Mouse (Mus musculus) midbrain, postnatal 0 days (tissue): ENCODE results near the gene Nrsn2. TPM values are rescaled to one million over a fixed set of nuclear protein-coding genes. Genes with fewer than 3 reads are reported as not detected.

Source experiments
- ATAC-seq: fragments of 200-750 bp; cut with Nextera tagmentation; 2 replicates; pipeline ENCODE4 v1.8.0; 2017; ENCODE audit warnings: moderate number of reproducible peaks, mild to moderate bottlenecking, moderate TSS enrichment, moderate library complexity; ENCODE audit not compliant: low FRiP score
- DNase-seq: peaks from one replicate; pipeline ENCODE4 v3.0.0-alpha.2; 2015; ENCODE audit warnings: low spot score
- H3K27ac ChIP-seq: fragments of 300-500 bp; sonication (generic); 2 replicates; pipeline ENCODE4 v1.5.1; 2014; ENCODE audit warnings: low read depth, mild to moderate bottlenecking, low read length, mixed read lengths
- H3K27me3 ChIP-seq: fragments of 300-500 bp; sonication (generic); 2 replicates; pipeline ENCODE4 v1.6.1; 2014; ENCODE audit warnings: low read length, control low read depth, mixed read lengths; ENCODE audit not compliant: insufficient read depth
- H3K36me3 ChIP-seq: fragments of 300-500 bp; sonication (generic); 2 replicates; pipeline ENCODE4 v1.6.1; 2014; ENCODE audit warnings: low read length, control low read depth, mixed read lengths; ENCODE audit not compliant: insufficient read depth
- H3K4me1 ChIP-seq: fragments of 300-500 bp; sonication (generic); 2 replicates; pipeline ENCODE4 v1.6.1; 2014; ENCODE audit warnings: mild to moderate bottlenecking, control low read depth, antibody characterized with exemption, low read length, mixed read lengths; ENCODE audit not compliant: insufficient read depth
- H3K4me2 ChIP-seq: fragments of 300-500 bp; sonication (generic); 2 replicates; pipeline ENCODE4 v1.6.1; 2014; ENCODE audit warnings: low read depth, mild to moderate bottlenecking, low read length, mixed read lengths; ENCODE audit not compliant: poor library complexity, severe bottlenecking
- H3K4me3 ChIP-seq: fragments of 300-500 bp; sonication (generic); 2 replicates; pipeline ENCODE4 v1.5.1; 2014; ENCODE audit warnings: low read depth, mild to moderate bottlenecking, low read length, moderate library complexity
- H3K9ac ChIP-seq: fragments of 300-500 bp; sonication (generic); replicated peaks from 2 replicates; pipeline ENCODE4 v1.6.1; 2014; ENCODE audit warnings: mild to moderate bottlenecking, low read length, moderate library complexity, mixed read lengths; ENCODE audit not compliant: poor library complexity, severe bottlenecking
- H3K9me3 ChIP-seq: fragments of 300-500 bp; sonication (generic); 2 replicates; pipeline ENCODE4 v1.6.1; 2016; ENCODE audit warnings: low read length, control low read depth
- CTCF ChIP-seq: IDR thresholded peaks from 2 replicates; pipeline ENCODE4 v1.5.1; 2016; ENCODE audit warnings: antibody characterized with exemption, mild to moderate bottlenecking
- WGBS: fragments of 180-500 bp; shearing (Covaris S2); extraction: QIAGEN DNeasy Blood & Tissue Kit; methylation state at CpG from one replicate; pipeline ENCODE4 v1.1.7; 2014; 5-methylcytosine and 5-hydroxymethylcytosine counted together
- polyA plus RNA-seq: library from polyadenylated mRNA; unstranded; fragments of >200 nt; fragmentation: Nextera tagmentation; extraction: Ambion mirVana; gene quantifications from 2 replicates; pipeline ENCODE4 v1.2.1, GENCODE M21; 2015
- total RNA-seq: library from RNA; depleted of rRNA; stranded (reverse); fragments of >200 nt; gene quantifications from 2 replicates; pipeline ENCODE4 v1.2.3, GENCODE M21; 2014; rRNA removed

Gene Nrsn2
- total and polyA plus RNA-seq, 2 experiments from 2014 or later, result 80.2 to 103 TPM

DNA sequence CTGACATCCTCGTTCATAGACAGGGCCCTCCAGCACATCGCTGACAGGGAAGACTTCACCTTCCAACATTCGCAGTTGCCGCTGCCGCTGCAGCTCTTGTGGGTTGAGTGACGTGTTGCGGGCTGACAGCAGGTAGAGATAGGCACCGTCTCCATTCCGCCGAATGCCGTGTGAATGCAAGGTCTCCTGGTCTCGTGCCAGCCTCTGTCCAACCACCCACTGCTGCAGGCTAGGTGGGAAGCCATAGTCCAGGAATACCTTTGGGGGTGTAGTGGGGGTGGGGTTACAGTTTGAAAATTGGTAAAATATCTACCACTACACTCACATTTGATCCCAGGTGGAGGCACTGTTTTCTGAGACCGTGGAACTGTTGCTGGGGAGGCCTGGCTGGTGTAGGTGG is 50.3 kb downstream of the Nrsn2 start:
- no peak for TF ChIP-seq CTCF
- Histone ChIP-seq H3K27ac (no peak overlapping the region), H3K9ac (no peak overlapping the region), H3K4me2 (no peak overlapping the region), H3K27me3 (no peaks in the 10 kb centered on the region), H3K36me3 (peaks cover 66% of the 10 kb centered on the region), H3K4me3 (no peak overlapping the region), H3K4me1 (peaks cover 4% of the 10 kb centered on the region), H3K9me3 (no peaks in the 10 kb centered on the region)
- WGBS, result 94% methylated on average over 13 of the region's 13 CpGs
- ATAC-seq (no peak), DNase-seq (no peak)

DNA sequence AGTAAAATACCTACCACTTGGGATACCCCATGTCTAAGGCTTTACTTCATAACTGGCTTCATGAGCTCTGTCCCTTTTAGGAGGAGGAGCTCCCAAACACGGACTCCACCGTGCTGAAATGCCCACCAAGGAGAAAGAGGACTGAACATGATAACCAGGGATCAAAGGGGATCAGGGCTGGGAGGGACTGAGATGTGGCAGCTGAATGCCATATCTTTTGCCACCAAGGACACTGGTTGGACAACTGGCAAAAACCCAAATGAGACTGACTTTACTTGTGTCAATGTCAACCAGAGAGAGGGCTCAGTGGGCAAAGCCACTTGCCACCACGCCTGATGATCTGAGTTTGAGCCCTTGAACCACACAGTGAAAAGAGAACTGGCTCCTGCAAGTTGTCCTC is 51.6 kb downstream of the Nrsn2 start:
- no peak for TF ChIP-seq CTCF
- Histone ChIP-seq H3K9ac (no peak overlapping the region), H3K4me2 (no peak overlapping the region), H3K9me3 (no peaks in the 10 kb centered on the region), H3K4me3 (no peak overlapping the region), H3K27me3 (no peaks in the 10 kb centered on the region), H3K4me1 (no peaks in the 10 kb centered on the region), H3K27ac (no peak overlapping the region), H3K36me3 (peaks cover 73% of the 10 kb centered on the region)
- DNase-seq (no peak), ATAC-seq (no peak)
- WGBS, result 83% methylated on average over 3 of the region's 3 CpGs

DNA sequence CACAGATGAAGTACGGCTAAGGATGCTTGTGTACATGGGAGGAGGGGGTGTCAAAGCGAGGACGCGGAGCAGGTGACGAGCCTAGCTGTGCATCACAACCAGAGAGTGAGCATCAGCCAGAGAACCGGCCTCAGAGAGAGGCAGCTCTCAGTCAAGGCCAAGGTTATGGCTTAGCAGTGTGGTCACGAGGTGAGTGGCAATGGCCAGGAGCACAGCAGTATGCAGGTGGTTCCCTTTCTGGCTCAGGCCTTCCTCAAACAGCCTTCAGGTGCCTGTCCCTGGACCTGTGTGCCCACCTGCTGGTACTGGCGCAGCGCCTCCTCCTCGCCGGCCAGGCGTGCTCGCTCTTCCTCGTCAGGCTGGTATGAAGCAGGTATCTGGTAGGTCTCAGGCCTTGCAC is 52.5 kb downstream of the Nrsn2 start:
- H3K4me2 ChIP-seq, result no peak overlapping the region
- no peaks in the 10 kb centered on the region for H3K4me1 ChIP-seq
- H3K27me3 ChIP-seq, result no peaks in the 10 kb centered on the region
- peaks cover 69% of the 10 kb centered on the region for H3K36me3 ChIP-seq
- WGBS, result 97% methylated on average over 14 of the region's 14 CpGs
- no peak overlapping the region for H3K9ac ChIP-seq
- H3K27ac ChIP-seq, result no peak overlapping the region
- DNase-seq (no peak), ATAC-seq (no peak)
- no peak for TF ChIP-seq CTCF
- H3K9me3 ChIP-seq, result no peaks in the 10 kb centered on the region
- no peak overlapping the region for H3K4me3 ChIP-seq

- Histone ChIP-seq H3K4me3 (no peak overlapping the region), H3K4me2 (no peak overlapping the region), H3K36me3 (peaks cover 73% of the 10 kb centered on the region), H3K27me3 (no peaks in the 10 kb centered on the region), H3K4me1 (no peaks in the 10 kb centered on the region), H3K9me3 (no peaks in the 10 kb centered on the region), H3K9ac (no peak overlapping the region), H3K27ac (no peak overlapping the region)
- WGBS, result 96% methylated on average over 6 of the region's 6 CpGs
- DNase-seq (no peak), ATAC-seq (no peak)
- TF ChIP-seq CTCF, result no peak
These were observed 54.2 kb downstream of the Nrsn2 start for GRCm38 (mm10) chr2:152322198-152322597.

GRCm38 (mm10) chr2:152321558-152321957 is 54.9 kb downstream of the Nrsn2 start:
- Histone ChIP-seq H3K9ac (no peak overlapping the region), H3K4me2 (no peak overlapping the region), H3K27me3 (no peaks in the 10 kb centered on the region), H3K27ac (no peak overlapping the region), H3K4me1 (no peaks in the 10 kb centered on the region), H3K4me3 (no peak overlapping the region), H3K36me3 (peaks cover 71% of the 10 kb centered on the region), H3K9me3 (no peaks in the 10 kb centered on the region)
- TF ChIP-seq CTCF, result no peak
- ATAC-seq (no peak), DNase-seq (no peak)
- WGBS, result 93% methylated on average over 5 of the region's 5 CpGs

Other genes with a start within 250 kb of the Nrsn2 start
- 2.7 TPM in 1 of 2 replicates, not detected in the other for gene Tcf15, start 233.1 kb downstream of the Nrsn2 start, total RNA-seq
- 0.58 and 0.90 TPM in 2 replicates for gene Tcf15, start 233.1 kb downstream of the Nrsn2 start, polyA plus RNA-seq
- gene Csnk2a1, start 149.8 kb downstream of the Nrsn2 start, total RNA-seq, result 156 and 161 TPM in 2 replicates
- 101 and 106 TPM in 2 replicates for gene Csnk2a1, start 149.8 kb downstream of the Nrsn2 start, polyA plus RNA-seq
- 53.5 and 57.1 TPM in 2 replicates for gene Tbc1d20, start 82.8 kb downstream of the Nrsn2 start, total RNA-seq
- 26.9 and 27.4 TPM in 2 replicates for gene Tbc1d20, start 82.8 kb downstream of the Nrsn2 start, polyA plus RNA-seq
- 117 and 118 TPM in 2 replicates for gene Rbck1, start 44.0 kb downstream of the Nrsn2 start, total RNA-seq
- gene Rbck1, start 44.0 kb downstream of the Nrsn2 start, polyA plus RNA-seq, result 90.5 and 92.0 TPM in 2 replicates
- gene Trib3, start 32.6 kb downstream of the Nrsn2 start, total RNA-seq, result 3.0 and 4.2 TPM in 2 replicates
- gene Trib3, start 32.6 kb downstream of the Nrsn2 start, polyA plus RNA-seq, result 3.0 and 3.4 TPM in 2 replicates
- gene Sox12, start 21.4 kb upstream of the Nrsn2 start, total RNA-seq, result 45.3 and 55.7 TPM in 2 replicates
- gene Sox12, start 21.4 kb upstream of the Nrsn2 start, polyA plus RNA-seq, result 9.4 and 10.8 TPM in 2 replicates
- gene Zcchc3, start 38.4 kb upstream of the Nrsn2 start, total RNA-seq, result 15.1 and 15.2 TPM in 2 replicates
- 13.9 and 16.6 TPM in 2 replicates for gene Zcchc3, start 38.4 kb upstream of the Nrsn2 start, polyA plus RNA-seq
- 0.94 and 1.8 TPM in 2 replicates for gene 6820408C15Rik, start 38.9 kb upstream of the Nrsn2 start, total RNA-seq
- gene 6820408C15Rik, start 38.9 kb upstream of the Nrsn2 start, polyA plus RNA-seq, result 3.3 and 4.9 TPM in 2 replicates
- gene Defb23, start 88.0 kb upstream of the Nrsn2 start, total RNA-seq, result not detected in 2 replicates
- not detected in 2 replicates for gene Defb23, start 88.0 kb upstream of the Nrsn2 start, polyA plus RNA-seq
- not detected in 2 replicates for gene Defb20, start 100.4 kb upstream of the Nrsn2 start, total RNA-seq
- gene Defb20, start 100.4 kb upstream of the Nrsn2 start, polyA plus RNA-seq, result not detected in 2 replicates
- gene Defb22, start 113.5 kb upstream of the Nrsn2 start, total RNA-seq, result not detected in 2 replicates
- not detected in 2 replicates for gene Defb22, start 113.5 kb upstream of the Nrsn2 start, polyA plus RNA-seq
- gene Defb26, start 135.1 kb upstream of the Nrsn2 start, total RNA-seq, result not detected in 2 replicates
- not detected in 2 replicates for gene Defb26, start 135.1 kb upstream of the Nrsn2 start, polyA plus RNA-seq
- gene Defb28, start 141.6 kb upstream of the Nrsn2 start, total RNA-seq, result not detected in 2 replicates
- not detected in 2 replicates for gene Defb28, start 141.6 kb upstream of the Nrsn2 start, polyA plus RNA-seq
- not detected in 2 replicates for gene Defb29, start 163.5 kb upstream of the Nrsn2 start, total RNA-seq
- gene Defb29, start 163.5 kb upstream of the Nrsn2 start, polyA plus RNA-seq, result not detected in 2 replicates
- gene Gm17416, start 192.7 kb upstream of the Nrsn2 start, total RNA-seq, result not detected in 2 replicates
- gene Gm17416, start 192.7 kb upstream of the Nrsn2 start, polyA plus RNA-seq, result not detected in 2 replicates
- not detected in 2 replicates for gene Defb21, start 196.1 kb upstream of the Nrsn2 start, total RNA-seq
- not detected in 2 replicates for gene Defb21, start 196.1 kb upstream of the Nrsn2 start, polyA plus RNA-seq
- not detected in 2 replicates for gene Defb19, start 203.7 kb upstream of the Nrsn2 start, total RNA-seq
- gene Defb19, start 203.7 kb upstream of the Nrsn2 start, polyA plus RNA-seq, result not detected in 2 replicates
- not detected in 2 replicates for gene Defb45, start 222.8 kb upstream of the Nrsn2 start, total RNA-seq
- not detected in 2 replicates for gene Defb45, start 222.8 kb upstream of the Nrsn2 start, polyA plus RNA-seq
- not detected in 2 replicates for gene Defb36, start 227.7 kb upstream of the Nrsn2 start, total RNA-seq
- gene Defb36, start 227.7 kb upstream of the Nrsn2 start, polyA plus RNA-seq, result not detected in 2 replicates
- gene Defb25, start 246.4 kb upstream of the Nrsn2 start, total RNA-seq, result not detected in 2 replicates
- gene Defb25, start 246.4 kb upstream of the Nrsn2 start, polyA plus RNA-seq, result 0.79 and 1.2 TPM in 2 replicates